Mouse (Mus musculus) heart, postnatal 0 days (tissue): ENCODE results near the gene Slc27a2.

Experiments
- CTCF ChIP-seq: IDR thresholded peaks from 2 replicates; pipeline ENCODE4 v1.5.1; 2016; ENCODE audit warnings: antibody characterized with exemption, control low read depth, low read depth
- EP300 ChIP-seq: IDR thresholded peaks from 2 replicates; pipeline ENCODE4 v1.6.1; 2016; ENCODE audit warnings: antibody characterized with exemption, low read depth

DNA sequence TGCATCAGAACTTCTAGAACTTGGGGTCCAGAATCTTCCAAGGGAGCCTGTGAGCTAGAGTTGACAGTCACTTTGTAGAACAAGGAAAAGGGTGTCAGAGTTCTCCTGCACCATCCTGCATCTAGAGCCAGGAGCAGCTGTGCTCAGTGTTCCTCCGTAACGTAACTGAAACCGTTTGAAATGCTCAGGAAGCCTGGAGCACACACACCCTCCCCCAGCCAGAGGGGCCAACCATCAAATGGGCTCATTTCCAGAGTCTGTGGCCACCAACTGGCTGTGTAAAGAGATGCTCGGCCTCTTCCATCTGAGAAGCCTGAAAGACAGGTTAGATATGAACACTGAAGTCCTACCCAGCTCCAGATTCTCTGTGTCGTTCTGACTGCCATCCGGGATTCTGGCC, 31.8 kb downstream of the Slc27a2 start:
- TF ChIP-seq CTCF (no peak), EP300 (no peak)
